Mouse (Mus musculus) mature B cell (primary cell): ENCODE results near the gene Rapgef6.

Experiments used
- in situ Hi-C: fragments of 300-500 bp; cut with MboI; formaldehyde crosslinking; loops from 2 replicates; pipeline ENCODE4 v1.14.3; 2019

Rapgef6 gene

GRCm38 (mm10) chr11:54735114-54735513, 212.5 kb downstream of the Rapgef6 start:
- in situ Hi-C loops: no loop called here

- in situ Hi-C loops: no loop called here
These were observed 214.3 kb downstream of the Rapgef6 start for GRCm38 (mm10) chr11:54736903-54737302.

GRCm38 (mm10) chr11:54739012-54739750, 216.5 kb downstream of the Rapgef6 start:
- in situ Hi-C loops: no loop called here

DNA sequence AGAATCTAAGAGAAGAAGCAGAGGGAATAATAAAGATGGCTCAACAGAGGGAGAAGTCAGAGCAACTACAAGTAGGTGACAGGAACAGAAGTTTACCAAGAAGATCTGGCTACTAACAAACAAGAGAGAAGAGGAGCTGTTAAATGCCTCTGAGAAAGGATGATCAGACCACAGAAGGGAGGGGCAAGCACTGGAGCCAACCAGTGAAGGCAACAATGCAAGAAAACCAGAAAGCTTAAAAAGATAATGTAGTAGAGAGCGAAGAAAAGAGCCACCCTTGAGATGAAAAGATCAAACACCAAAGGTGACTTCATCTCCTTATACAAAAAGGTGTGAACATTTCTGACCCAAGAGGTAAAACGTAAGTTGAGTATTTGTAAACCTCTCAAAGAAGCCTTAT, 218.7 kb downstream of the Rapgef6 start:
- in situ Hi-C loops: no loop called here

- in situ Hi-C loops: no loop called here
These were observed 221.6 kb downstream of the Rapgef6 start for GRCm38 (mm10) chr11:54744231-54744630.
